Mouse (Mus musculus) heart, postnatal 36 days (tissue): ENCODE data around the gene Sh3rf3. TPM values are rescaled to one million over a fixed set of nuclear protein-coding genes. Genes with fewer than 3 reads are reported as not detected.
"Not testable (repeated sequence)": the region's sequence is repeated elsewhere in the genome, so short reads cannot be mapped to it uniquely, and the experiment has no call there.

Experiments
- DNase-seq, 2 experiments: peaks; one replicate each; pipeline ENCODE4 v3.0.0; 2021 to 2022
- intact Hi-C: fragments of 180-260 bp; cut with DNase I; formaldehyde crosslinking; loops from one replicate; pipeline ENCODE4 v1.15.1; 2025
- total RNA-seq, 2 experiments: library from RNA; stranded (reverse); gene quantifications; 2 replicates each; pipeline ENCODE4 v1.2.3; 2021

Sh3rf3 gene
- total RNA-seq, 2 experiments from 2014 or later = 1.1 to 1.5 TPM

DNA sequence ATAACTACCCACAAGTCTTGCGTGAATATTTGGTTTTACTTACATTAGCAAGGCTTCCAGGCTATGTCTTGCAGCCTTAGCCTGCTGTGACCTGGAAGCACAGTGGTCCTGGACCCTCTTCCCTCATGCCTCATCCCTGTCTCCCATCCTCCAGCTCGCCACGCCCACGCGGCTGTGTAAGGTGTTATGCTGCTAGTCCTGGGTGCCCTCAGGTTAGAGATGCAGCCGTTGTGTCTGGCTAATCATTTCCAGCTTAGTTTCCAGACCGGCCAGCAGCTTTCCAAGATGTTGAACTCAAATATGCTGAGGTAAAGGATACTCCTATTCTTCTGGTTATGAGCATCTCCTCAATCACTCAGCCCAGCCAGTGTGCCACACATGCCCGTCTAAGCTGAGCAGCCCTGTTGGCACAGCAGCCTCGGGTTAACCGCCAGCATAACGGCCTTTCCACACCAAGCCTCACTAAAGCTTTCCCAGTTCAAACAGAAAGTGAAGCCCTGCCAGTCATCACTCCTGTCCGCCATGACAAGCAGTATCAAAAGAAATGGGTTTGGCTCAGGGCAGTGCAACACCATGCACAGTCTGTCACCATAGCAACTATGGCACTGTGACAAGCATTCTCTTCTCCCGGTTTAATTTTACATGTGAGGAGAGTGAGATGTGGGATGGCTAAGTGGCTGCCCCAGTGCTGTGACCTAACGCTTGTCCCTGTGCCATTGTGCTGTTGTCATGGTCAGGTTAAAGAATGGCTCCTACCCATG is 276.9 kb downstream of the Sh3rf3 start:
- peak in 1 of 2 experiments; percentile 9 for DNase-seq

DNA sequence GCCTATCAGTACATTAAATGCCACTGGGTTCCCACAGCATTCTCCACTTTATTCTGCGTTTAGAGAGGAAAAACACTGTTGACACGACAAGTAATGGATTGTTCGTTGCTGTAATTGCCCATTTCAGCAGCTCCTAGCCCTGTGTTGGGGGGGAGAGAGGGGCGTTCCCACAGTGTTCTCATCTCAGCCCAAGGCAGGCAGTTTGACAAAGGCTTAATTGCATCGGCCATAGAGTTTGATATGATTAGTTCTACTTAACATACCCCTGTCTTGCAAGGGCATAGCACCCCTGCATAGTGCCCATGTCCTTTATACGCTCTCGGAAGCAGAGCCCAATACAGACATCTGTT is 277.4 kb downstream of the Sh3rf3 start:
- DNase-seq = no peak
- intact Hi-C loops = no loop called here

More for the DNA sequence above, 276.9 kb downstream of the Sh3rf3 start:
- intact Hi-C loops = no loop called here

DNA sequence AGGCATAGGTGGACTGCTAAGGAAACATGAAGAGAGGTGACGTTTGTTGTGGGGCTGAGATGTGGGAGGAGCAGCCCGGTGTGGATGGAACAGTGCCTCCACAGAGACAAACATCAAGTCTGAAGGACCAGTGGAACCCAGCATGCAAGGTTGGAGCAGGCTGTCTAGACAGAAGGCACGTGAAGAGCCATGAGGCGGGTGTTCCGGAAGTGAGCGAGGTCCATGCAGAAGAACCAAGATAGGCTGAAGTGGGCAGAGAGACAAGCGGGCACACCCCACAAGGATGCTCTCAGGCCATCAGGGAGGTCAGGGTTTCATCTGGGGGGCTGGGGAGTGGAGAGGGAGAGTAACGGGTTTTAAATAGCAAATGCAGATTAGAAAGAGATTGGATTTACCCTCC is 278.4 kb downstream of the Sh3rf3 start:
- no peak for DNase-seq
- intact Hi-C loops = no loop called here

DNA sequence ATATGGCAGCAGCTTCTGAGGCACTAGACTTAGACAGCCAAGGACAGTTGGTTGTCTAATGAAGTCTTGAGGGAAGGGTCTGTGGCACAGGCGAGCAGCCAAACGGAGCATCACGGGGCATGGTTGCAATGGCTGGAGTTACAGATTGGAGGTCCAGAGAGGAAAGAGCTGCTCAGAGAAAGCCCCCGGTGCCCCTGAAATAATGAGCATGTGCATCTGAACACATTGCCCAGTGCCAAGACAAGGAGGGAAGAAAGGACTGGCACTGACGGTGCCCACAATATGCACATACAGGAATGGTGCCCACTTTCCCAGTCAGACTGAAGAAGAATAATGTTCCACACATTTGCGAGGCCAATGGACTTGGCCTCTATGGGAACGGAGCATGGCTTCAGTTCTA is 278.8 kb downstream of the Sh3rf3 start:
- intact Hi-C loops = no loop called here
- DNase-seq = no peak

DNA sequence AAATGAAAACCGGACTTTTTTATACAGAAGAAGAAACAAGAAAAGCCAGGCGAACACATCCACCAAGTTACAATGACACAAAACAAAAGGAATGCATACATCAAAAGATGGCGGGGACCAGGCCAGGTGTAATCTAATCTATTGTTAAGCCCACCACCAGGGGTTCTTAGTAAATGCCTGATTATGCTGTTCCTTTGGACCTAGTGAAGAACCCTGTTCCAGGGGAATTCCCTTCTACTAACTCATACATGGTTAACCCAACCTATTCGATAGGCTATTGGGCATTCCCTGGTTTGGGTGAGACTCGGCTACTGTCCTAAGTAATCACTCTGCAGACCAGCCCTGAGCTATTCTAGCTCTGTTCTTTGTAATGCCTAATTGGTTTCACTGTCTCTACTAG is 289.9 kb downstream of the Sh3rf3 start:
- intact Hi-C loops, DNase-seq: not testable (repeated sequence)

DNA sequence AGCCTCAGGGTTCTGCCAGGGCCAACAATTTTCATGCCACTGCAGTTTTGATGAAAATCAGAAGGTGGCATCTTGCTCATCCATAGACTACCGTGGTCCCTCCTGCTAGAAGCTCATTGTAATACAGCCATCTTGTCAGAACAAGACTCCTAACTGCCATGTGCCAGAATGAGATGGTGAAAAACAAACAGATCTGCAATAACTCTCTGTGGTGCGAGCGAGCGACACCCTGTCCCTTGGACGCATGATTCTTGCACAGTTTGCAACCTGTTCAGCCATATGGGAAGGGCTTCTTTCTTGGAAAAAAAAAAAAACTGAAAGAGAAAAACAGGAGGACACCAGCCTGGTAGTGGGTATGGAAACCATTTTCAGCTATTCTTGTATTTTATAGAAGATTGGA is 291.5 kb downstream of the Sh3rf3 start:
- intact Hi-C loops = loop anchor here (5.0 kb wide), 1 partner anchor 253 kb away; no protein-coding TSS in a partner anchor
- DNase-seq = no peak

DNA sequence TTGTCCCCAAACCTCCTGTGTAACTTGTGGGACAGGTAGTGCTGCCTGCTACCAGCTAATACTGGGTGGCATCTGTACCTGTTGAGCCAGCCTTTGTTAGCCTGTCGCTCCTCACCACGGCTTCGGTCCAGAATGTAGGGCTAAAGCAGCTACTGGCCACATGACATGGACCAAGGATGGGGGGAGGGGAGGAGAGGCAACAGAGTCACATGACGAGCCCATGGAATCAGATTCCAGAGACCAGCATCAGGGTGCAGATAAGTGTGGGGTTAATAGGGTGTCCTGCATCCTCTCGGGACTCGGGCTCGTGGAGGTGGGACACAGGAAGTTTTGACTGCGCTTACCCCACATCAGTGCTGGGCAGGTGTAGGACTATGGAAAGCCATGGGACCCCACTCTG is 292.7 kb downstream of the Sh3rf3 start:
- intact Hi-C loops = loop anchor here (5.0 kb wide), 1 partner anchor 251 kb away; no protein-coding TSS in a partner anchor
- no peak for DNase-seq

DNA sequence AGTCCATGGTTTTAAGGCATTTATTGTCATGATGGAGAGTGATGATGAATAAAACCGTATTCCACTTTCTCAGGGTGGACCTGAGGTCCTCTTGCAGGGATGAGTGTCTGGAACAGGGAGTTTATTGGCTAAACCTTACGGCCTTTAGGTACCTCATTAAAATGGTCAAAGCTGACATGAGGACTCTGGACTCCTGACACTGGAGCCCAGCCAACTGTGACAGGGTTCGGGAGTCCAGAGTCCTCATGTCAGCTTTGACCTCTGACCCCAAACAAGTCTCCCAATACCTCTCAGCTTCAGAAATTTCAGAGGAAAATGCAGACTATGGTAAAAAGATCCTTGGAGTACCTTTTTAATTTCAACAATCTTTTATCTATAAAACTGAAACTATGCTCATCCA is 293.5 kb downstream of the Sh3rf3 start:
- intact Hi-C loops = loop anchor here (5.0 kb wide), 1 partner anchor 251 kb away; no protein-coding TSS in a partner anchor
- DNase-seq = no peak

DNA sequence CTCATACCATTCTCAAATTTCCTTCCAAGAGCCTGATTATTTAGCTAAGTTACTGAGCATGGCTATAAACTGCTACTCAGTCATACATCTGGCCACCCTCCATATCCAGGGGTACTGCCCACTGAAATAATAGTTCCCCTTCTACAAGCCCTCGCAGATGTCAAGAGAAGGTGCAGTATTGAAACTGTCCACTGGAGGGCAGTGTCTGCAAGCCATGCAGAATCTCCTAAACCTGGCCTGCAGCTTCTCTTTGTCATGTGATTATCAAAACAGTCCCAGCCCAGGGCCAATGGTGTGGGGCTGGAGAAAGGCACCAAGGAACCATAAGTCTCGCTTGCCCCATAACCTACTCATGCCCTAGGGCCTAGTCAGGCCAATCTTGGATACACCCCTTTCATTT is 295.9 kb downstream of the Sh3rf3 start:
- intact Hi-C loops = loop anchor here (1.0 to 5.0 kb wide), 2 partner anchors 41 to 248 kb away; no protein-coding TSS in a partner anchor
- DNase-seq = peak; percentile 75 to 80

DNA sequence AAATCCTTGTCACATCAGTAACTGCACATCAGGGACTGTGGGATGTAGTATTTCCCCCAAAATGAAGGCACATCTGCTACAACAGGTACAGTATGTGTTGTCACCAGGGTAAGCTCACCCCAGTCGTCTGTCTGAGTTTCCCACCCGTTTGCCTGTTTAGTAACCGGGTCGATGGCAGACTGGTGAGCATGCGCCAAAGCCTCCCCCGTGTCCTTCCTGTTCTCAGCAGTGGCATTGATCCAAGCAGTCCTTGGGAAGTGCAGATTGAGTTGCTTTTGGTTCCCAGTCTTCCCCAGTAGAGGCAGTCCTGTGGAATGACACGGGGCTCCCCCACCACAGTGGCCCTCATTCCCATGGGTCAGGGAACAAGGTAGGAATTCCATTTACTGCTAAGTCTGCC is 297.2 kb downstream of the Sh3rf3 start:
- intact Hi-C loops = no loop called here

DNA sequence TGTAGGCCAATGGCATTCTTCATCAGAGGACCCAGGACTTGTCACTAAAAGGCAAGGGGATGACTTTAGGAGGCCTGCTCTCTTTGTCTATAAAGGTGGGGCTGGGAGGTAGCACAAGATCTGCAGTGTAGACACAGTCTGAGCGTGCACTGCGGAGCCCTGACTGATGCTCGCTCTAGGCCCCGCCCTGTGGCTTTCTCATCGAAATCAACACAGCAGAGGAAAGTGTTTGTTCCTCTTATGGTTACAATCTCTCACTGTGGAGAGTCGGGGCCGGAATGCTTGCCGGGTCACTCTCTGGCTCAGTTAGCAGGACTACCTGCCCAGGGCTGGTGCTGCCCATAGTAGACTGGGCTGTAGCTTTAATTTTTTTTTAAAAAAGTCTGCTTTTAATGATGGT is 299.6 kb downstream of the Sh3rf3 start:
- DNase-seq = no peak
- intact Hi-C loops = no loop called here

More for the DNA sequence above, 297.2 kb downstream of the Sh3rf3 start:
- DNase-seq = no peak

DNA sequence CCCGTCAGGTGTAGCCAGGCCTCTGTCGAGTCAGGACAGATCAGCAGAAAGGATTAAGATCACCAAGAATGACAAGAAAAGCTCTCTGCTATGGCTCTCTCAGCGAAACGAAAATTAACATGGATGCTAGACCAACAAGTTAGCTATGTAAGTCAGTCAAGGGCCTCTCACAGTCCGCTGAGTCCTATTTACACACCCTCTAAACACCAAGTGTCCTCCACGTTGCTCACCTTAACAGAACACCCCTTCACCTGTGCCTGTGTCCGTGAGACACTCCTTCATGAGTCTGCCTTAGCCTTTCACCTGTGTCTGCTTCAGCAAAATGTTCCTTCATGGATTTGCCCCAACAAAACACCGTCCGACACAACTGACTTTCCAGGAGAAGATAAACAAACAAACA is 300.2 kb downstream of the Sh3rf3 start:
- no peak for DNase-seq
- intact Hi-C loops = no loop called here

DNA sequence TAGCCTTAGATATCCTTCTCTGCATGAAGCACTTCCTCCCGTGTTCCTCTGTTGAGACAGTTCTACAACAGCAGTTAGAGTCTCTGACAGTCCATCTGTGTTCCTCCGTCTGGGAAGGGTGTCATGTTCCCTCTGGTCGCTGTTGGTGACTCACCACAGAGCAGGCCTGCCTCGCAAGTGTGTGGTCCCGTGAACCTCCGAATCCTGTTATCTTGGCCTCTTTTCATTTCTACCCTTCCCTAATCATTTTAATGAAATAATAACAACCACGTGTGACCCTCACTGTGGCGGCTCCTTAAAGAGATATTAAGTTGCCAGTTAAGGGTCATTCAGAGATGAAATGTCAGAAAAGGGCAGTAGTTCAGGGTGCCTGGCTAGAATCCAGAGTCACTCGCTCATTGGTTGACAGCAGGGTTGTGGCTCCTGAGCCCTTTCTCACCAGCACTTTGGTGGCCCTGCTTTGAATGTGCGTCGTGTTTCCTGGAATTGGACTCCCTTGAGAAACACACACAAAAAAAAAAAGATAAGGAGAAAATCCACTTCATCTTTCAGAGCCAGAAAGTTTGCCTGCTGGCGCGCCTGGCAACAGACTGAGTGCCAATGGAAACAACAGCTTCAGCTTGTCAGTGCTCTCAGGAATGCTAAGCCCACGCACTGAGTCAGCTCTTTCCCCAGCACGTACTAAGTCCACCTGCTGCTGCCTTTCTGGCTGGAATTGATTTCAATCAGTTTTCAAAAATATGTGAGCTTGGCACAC is 301.6 kb downstream of the Sh3rf3 start:
- DNase-seq = peak; percentile 53 to 55
- intact Hi-C loops = no loop called here

DNA sequence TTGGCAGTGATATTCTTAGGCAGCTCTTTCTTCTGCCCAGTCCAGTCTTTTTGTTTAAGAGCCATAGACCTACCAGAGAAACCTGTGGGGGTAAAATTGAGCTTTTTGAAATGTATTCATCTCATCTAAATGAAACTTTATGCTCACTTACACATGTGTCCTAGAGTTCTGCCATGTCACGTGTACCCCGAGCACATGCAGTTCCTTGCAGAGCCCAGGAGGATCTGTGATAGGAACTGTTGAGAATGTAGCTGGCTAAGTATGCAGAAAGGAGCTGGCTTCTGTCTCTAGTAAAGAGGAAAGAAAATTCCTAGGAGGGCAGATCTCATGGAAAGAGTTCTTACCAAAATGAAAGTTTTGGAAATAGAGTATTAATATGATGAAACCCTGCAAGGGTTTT is 302.5 kb downstream of the Sh3rf3 start:
- intact Hi-C loops = no loop called here
- DNase-seq = peak in 1 of 2 experiments; percentile 18

DNA sequence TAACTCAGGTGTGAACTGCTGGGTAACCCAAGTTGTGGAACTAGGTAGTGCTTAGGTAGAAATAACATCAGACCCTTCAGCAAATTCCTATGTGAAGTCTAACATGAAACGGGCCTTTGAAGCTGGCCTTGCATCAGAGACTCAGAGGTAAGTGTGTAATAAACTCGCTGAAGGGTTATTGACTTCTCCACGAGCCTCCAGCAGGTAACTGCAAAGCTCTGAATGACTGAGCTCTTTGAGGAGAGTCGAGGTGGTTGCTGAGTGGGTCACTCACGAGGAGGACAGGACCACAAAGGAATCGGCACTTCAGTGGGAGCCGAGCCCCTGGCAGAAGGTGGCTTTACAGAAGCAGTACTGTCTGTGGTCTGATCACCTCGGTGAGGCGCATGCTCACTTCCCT is 303.2 kb downstream of the Sh3rf3 start:
- intact Hi-C loops = no loop called here
- DNase-seq = no peak

DNA sequence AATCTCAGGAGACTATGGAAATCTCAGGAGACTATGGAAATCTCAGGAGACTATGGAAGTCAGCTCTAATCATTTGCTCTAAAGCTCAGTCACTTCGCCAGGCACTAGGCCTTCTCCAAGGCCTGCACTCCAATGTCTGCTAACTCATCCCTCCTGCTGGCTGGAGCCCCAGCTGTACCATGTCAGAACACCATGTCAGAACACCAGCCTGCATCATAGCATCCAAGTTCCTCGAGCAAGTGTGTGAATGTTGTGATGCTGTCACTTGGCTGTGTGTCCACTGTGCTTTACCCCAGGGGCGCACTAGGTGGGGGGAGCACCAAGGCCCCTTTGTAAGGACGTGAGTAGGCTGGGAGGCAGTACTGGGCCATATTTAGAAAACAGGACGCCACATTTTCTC is 304.4 kb downstream of the Sh3rf3 start:
- intact Hi-C loops = no loop called here
- no peak for DNase-seq

DNA sequence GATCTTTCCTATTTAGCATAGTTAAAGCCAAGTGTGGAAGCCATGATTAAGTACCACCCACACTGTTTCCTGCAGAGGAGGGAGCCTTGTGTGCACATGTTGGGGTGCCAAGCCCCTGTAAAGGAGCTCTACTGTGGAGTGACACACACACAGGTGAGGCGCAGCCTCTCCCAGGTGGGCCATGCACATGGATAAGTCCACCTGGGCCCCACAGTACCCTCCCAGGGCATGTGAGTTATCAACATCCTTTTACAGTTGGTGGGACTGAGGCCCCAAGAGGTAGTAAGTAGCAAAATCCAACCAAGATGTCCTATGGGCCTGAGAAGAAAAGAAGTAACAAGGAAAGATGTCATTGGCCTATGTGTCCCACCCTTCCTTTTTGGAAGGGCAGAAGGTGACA is 305.8 kb downstream of the Sh3rf3 start:
- no peak for DNase-seq
- intact Hi-C loops = no loop called here

DNA sequence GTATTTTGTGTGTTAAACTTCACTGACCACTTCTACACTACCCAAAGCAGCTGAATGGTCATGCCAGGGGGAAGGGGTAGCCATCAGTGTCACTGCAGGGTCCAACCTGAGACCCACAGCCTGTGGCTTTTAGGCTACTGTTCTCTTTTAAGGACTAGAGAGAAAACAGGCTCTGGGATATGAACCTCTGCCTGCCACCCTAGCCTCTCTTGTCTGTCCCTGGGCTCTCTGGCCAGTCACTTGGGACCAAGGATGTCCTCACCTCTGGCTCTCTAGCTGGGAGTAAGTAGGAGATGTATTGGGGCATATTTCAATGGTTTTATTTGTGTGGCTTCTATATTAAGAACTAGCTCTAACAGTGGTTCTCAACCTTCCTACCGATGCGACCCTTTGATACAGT is 306.7 kb downstream of the Sh3rf3 start:
- intact Hi-C loops = no loop called here
- no peak for DNase-seq

DNA sequence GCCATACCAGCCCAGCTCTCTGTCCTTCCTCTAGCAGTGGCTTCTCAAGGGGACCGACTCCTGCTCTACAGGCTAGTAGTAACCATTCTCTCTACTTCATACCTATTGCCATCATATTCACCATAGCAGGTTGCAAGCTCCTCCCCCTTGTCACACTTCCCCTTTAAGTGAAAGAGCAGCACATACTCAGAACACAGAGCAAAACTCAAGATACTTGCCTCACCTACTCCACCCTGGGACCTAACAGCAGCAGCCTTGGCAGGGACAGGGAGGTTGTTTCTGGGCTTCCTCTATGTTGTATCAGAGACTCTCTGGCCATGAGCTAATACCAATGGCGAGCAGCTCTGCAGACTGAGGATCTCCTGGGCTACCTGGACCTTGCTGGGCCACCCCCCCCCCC is 312.3 kb downstream of the Sh3rf3 start:
- DNase-seq = no peak
- intact Hi-C loops = no loop called here

DNA sequence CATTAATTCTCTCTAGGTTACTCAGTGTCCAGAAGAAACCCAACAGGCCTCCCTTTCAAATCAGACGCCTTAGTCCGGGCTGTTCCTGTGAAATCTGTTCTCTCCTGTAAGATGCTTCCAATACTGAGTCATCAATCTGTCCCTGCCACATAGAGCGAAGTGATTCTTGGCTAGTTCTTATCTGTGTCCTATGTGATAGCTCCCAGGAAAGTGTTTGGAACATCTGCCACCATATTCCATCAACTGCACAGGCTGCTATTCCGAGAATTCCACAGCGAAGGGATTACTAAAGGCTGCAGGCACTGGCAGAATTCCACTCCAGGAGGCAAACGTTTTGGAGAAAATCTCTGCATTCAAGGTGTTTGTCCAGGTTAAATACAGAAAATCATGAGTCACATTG is 314.5 kb downstream of the Sh3rf3 start:
- intact Hi-C loops = no loop called here

DNA sequence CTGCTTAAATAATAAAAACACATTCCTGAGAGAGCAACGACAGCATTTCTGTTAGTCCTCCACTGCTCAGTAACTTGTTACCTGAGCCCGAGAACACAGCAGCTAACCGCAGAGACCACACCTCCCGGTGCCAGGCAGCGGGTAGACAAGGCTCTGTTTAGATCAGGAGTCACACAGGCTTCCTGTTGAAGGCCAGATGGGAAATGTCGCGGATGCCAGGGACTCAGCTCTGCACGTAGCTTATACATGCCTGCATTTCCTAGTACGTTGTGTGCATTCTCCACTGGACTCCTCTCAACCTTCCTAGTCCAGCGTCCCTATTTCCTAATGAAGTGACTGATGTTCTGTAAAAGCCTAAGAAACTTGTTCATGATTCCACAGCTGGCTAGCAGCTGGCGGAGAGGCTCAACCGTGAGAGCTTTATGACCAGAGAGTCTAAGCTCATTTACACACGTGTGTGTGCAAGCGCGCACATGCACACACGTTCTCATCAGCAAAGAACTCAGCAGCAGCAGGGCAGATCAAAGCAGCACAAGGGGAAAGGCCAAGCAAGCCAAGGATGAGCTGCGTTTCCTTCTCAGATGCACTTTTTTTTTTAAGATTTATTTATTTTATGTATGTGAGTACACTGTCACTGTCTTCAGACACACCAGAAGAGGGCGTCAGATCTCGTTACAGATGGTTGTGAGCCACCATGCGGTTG is 318.9 kb downstream of the Sh3rf3 start:
- intact Hi-C loops = no loop called here
- DNase-seq = no peak

More for the DNA sequence above, 314.5 kb downstream of the Sh3rf3 start:
- no peak for DNase-seq
